Mouse (Mus musculus): ENCODE measurements around the gene Podxl2. TPM values are rescaled to one million over a fixed set of nuclear protein-coding genes. Genes with fewer than 3 reads are reported as not detected.
A peak's percentile ranks its signal among the peaks of the same experiment; 100 is the strongest.

Gene Podxl2
- total RNA-seq, 2 experiments from 2014 or later, result 6.6 TPM; not detected in 1

GRCm38 (mm10) chr6:88890832-88891231 is 16.0 kb upstream of the Podxl2 start:
- no peak for ATAC-seq (replicated peaks; ENCODE audit: low FRiP score, low TSS enrichment, poor library complexity, severe bottlenecking)

- ATAC-seq (replicated peaks; ENCODE audit: low FRiP score, low TSS enrichment, poor library complexity, severe bottlenecking), result no peak
These were observed 14.7 kb upstream of the Podxl2 start for GRCm38 (mm10) chr6:88889410-88890042.

GRCm38 (mm10) chr6:88886417-88886967 is 11.6 kb upstream of the Podxl2 start:
- ATAC-seq (replicated peaks; ENCODE audit: low FRiP score, low TSS enrichment, poor library complexity, severe bottlenecking), result no peak

DNA sequence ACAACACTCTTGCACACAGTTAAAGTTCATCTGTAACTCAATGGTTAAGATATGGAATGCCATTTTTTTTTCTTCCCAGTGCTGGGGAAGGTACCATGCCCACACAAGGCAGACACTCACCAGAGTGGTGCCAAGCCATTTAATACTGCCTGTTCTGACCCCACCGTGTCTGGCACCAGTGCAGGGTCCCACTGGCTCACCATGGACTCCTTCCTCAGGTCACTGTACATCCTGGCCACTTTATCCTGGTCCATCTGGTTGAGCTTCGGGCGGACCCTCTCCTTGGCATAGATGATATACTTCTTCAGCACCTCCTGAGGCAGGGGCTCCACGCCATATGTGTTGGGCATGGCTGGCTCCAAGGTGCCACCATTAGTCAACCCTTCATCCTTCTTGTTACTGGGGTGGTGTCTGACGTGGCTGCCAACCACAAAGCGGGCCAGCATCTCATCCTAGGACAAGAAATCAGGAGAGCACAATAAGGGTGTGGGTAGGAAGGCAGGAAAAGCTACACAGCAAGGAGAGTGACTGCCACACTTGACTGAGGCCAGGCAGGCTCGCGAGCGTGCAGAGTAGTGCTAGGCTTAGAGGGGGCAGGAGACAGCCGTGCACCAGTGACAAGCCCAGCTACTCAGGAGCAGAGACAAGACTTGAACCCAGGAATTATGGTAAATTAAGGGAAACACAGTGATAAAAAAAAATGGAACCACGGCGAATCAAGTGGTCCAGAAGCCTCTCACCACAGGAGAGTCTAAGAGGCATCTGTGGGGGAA is 11.0 kb upstream of the Podxl2 start:
- ATAC-seq (replicated peaks; ENCODE audit: low FRiP score, low TSS enrichment, poor library complexity, severe bottlenecking), result no peak

DNA sequence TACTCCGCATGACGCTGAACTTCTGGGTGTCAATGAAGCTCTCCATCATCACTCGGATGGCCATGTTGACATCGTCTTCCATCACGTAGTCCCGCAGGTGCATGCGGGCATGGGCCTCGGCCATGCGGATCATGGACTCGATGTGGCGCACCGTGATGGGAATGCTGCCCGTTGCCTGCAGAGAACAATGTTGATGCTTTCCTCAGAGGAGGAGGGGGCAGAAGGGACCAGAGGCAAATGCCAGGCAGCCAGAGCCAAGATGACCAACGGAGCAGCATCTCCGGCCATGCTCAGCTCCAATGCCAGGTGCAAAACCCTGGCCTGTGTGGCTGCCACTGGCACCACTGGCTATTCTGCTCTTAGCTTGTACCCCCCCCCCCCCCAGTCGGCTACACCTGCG is 9.8 kb upstream of the Podxl2 start:
- ATAC-seq (replicated peaks; ENCODE audit: low FRiP score, low TSS enrichment, poor library complexity, severe bottlenecking), result no peak

GRCm38 (mm10) chr6:88884195-88884594 is 9.4 kb upstream of the Podxl2 start:
- no peak for ATAC-seq (replicated peaks; ENCODE audit: low FRiP score, low TSS enrichment, poor library complexity, severe bottlenecking)

DNA sequence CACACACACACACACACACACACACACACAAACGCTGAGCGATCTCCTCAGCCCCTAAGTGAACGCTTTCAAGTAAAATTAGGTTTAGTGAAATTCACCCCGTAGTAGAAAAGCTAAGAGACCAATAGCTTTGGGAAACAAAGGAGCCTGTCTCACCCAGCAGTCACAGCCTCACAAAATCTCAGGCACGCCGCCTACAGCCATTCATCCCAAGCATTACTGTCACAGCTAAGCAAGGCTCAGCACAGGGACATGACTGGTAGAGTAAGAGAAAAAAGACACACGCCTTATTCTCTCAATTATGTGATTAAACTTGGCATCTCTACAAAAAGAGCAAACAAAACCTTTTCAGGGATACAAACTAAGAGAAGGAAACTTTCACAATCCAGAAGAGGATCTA is 6.5 kb upstream of the Podxl2 start:
- ATAC-seq (replicated peaks; ENCODE audit: low FRiP score, low TSS enrichment, poor library complexity, severe bottlenecking), result no peak

DNA sequence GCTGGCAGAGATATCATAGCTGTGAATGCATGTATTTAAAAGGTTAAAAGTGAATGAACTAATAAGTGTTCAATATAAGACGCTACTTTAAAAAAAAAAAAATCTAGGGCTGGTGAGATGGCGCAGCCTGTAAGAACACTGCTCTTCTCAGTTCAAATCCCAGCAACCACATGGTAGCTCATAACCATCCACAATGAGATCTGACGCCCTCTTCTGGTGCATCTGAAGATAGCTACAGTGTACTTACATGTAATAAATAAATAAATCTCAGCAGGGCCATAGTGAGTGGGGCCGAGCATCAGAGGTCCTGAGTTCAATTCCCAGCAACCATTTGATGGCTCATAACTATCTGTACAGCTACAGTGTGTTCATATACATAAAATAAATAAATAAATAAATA is 4.6 kb upstream of the Podxl2 start:
- no peak for ATAC-seq (replicated peaks; ENCODE audit: low FRiP score, low TSS enrichment, poor library complexity, severe bottlenecking)

GRCm38 (mm10) chr6:88873965-88874867 is 628 bp downstream of the Podxl2 start:
- ATAC-seq (replicated peaks; ENCODE audit: low FRiP score, low TSS enrichment, poor library complexity, severe bottlenecking), result peak; percentile 22; the same call in 1 of the 2 replicates

DNA sequence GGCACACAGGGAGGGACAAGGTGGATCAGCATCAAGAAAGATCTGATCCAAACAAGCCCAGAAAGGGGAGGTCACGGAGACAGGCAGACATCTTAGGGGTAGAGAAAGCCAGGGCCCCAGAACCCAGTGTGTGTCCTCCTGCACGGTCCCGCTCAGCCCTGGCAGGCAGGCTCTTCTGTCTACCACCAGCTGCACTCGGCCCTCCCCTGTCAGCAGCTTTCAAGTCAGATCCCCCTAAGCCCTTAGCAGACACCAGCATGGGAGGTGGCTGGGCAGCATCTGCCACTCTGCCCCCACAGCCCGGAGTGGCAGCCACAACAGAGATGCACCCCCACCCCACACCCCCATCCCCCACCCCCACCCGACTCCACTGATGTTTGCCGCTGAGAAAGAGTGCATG is 2.0 kb downstream of the Podxl2 start:
- no peak for ATAC-seq (replicated peaks; ENCODE audit: low FRiP score, low TSS enrichment, poor library complexity, severe bottlenecking)

DNA sequence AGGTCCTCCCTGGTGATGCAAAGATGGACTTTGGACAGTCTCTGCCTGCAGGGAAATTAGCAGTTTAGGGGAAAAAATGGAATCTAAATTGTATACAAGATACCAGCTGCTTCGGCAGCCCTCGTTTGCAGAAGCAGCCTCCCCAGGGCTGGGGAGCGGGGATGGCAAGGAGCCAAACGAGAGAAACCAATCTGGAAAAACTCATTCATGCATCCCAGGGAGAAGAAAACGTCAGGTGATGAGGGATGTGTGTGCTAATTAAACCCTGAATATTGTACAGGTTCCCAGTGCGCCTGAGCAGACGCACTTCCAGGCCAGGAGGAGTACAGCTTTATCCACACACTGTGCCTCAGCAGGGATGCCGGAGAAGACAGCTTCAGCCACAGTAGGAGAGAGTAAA is 3.3 kb downstream of the Podxl2 start:
- no peak for ATAC-seq (replicated peaks; ENCODE audit: low FRiP score, low TSS enrichment, poor library complexity, severe bottlenecking)

GRCm38 (mm10) chr6:88870594-88870993 is 4.2 kb downstream of the Podxl2 start:
- no peak for ATAC-seq (replicated peaks; ENCODE audit: low FRiP score, low TSS enrichment, poor library complexity, severe bottlenecking)

DNA sequence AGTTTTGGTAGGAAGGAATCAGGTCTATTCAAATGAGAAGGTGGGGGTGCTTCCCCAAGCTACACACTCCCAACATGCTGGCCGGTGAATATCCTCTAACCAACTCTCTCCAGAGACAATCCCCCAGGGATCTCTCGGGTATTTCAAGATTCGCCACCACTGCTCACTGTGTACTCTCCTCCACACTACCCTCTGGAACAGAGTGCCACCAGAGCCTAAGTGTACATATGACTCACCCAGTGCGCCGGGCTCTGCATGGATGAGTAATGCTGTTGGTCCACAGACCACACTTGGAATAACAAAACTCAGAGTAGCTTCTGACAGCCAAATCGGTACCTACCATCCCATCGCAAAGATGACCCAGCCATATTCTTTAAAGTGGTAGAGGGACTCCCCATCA is 5.4 kb downstream of the Podxl2 start:
- ATAC-seq (replicated peaks; ENCODE audit: low FRiP score, low TSS enrichment, poor library complexity, severe bottlenecking), result no peak

DNA sequence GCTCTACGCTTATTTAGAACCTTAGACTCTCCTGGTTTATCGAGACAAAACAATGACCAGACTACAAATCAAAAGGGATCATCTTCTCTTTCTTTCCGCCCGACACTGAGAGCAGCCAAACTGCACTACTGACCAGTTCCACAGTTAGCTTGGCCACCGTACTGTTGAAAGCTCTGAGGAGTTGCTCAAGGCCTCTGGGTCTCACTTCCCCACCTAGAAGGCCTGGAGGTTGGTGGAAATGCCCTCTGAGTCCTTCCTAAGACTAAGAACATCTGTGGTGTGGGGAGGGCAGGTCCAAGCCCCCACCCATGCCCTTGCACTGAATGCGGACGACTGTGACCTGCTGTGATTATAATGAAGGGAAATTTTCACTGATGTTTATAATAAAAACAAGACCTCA is 9.1 kb downstream of the Podxl2 start:
- no peak for ATAC-seq (replicated peaks; ENCODE audit: low FRiP score, low TSS enrichment, poor library complexity, severe bottlenecking)

- ATAC-seq (replicated peaks; ENCODE audit: low FRiP score, low TSS enrichment, poor library complexity, severe bottlenecking), result peak; percentile 81
These were observed 13.9 kb downstream of the Podxl2 start for GRCm38 (mm10) chr6:88860914-88861313.

- ATAC-seq (replicated peaks; ENCODE audit: low FRiP score, low TSS enrichment, poor library complexity, severe bottlenecking), result no peak
These were observed 16.5 kb downstream of the Podxl2 start for GRCm38 (mm10) chr6:88858341-88858740.

DNA sequence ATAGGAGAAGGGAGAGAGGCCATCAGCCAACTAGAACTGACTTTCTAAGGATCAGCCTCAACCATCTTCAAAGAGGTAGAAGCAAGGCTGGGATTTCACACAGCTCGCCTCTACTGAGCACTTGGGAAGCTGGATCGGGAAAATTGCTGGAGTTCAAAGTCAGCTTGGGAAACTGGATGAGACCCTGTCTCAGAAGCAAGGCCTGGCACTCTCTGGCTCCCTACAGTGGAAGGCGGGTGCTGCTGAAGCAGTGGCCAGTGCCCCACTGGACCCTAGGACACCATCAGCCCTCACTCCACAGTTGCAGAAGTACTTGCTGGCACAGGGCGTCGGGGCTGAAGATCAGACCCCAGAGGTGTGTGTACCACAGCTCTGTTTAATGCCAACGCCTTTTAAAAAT is 17.0 kb downstream of the Podxl2 start:
- no peak for ATAC-seq (replicated peaks; ENCODE audit: low FRiP score, low TSS enrichment, poor library complexity, severe bottlenecking)

GRCm38 (mm10) chr6:88857249-88857648 is 17.6 kb downstream of the Podxl2 start:
- no peak for ATAC-seq (replicated peaks; ENCODE audit: low FRiP score, low TSS enrichment, poor library complexity, severe bottlenecking)

GRCm38 (mm10) chr6:88855636-88856035 is 19.2 kb downstream of the Podxl2 start:
- peak; percentile 54; the same call in 1 of the 2 replicates for ATAC-seq (replicated peaks; ENCODE audit: low FRiP score, low TSS enrichment, poor library complexity, severe bottlenecking)

DNA sequence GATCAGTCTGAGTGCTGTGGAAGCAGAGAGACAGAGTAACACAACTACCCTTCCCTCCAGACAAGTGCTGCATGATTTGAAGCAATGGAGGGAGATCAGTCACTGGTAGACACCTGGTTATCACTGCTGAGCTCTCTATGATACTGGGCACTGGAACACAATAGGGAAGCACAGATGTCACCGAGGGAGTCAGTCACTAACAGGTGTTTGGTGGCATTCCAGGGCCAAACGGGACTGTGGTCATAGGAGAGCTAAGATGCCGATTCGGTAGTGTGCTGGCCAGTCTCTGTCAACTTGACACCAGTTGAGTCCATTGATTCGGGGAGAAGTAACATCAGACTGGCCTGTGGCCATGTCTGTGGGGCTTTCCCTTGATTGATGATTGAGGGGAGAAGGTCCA is 20.3 kb downstream of the Podxl2 start:
- no peak for ATAC-seq (replicated peaks; ENCODE audit: low FRiP score, low TSS enrichment, poor library complexity, severe bottlenecking)
